Mouse (Mus musculus) ES-Bruce4 (cell line): Measurements from ENCODE around the gene 4933427I04Rik. TPM values are rescaled to one million over a fixed set of nuclear protein-coding genes. Genes with fewer than 3 reads are reported as not detected.

Source experiments
- H3K27ac ChIP-seq: 2 replicates; pipeline ENCODE4 v1.5.1; 2012; ENCODE audit warnings: low read length, inconsistent platforms; ENCODE audit not compliant: insufficient read depth
- H3K27me3 ChIP-seq: 2 replicates; pipeline ENCODE4 v1.6.1; 2012; ENCODE audit warnings: mild to moderate bottlenecking, low read length, inconsistent platforms; ENCODE audit not compliant: control insufficient read depth, poor library complexity, insufficient read depth, severe bottlenecking
- H3K36me3 ChIP-seq: 2 replicates; pipeline ENCODE4 v1.6.1; 2012; ENCODE audit warnings: inconsistent platforms, mild to moderate bottlenecking, low read length, moderate library complexity; ENCODE audit not compliant: control insufficient read depth, poor library complexity, insufficient read depth, severe bottlenecking
- H3K4me1 ChIP-seq: one replicate; pipeline ENCODE4 v1.8.1; 2011; ENCODE audit warnings: low read length; ENCODE audit not compliant: control insufficient read depth, insufficient read depth
- H3K4me3 ChIP-seq: 2 replicates; pipeline ENCODE4 v1.5.1; 2011; ENCODE audit warnings: low read depth, mild to moderate bottlenecking, low read length
- H3K9ac ChIP-seq: 2 replicates; pipeline ENCODE4 v1.6.1; 2012; ENCODE audit warnings: low read depth, mild to moderate bottlenecking, inconsistent platforms; ENCODE audit not compliant: poor library complexity, severe bottlenecking
- H3K9me3 ChIP-seq: replicated peaks from 2 replicates; pipeline ENCODE4 v1.6.1; 2012; ENCODE audit warnings: mild to moderate bottlenecking, low read length, inconsistent platforms; ENCODE audit not compliant: control insufficient read depth, poor library complexity, insufficient read depth, severe bottlenecking
- CTCF ChIP-seq: IDR thresholded peaks from one replicate; pipeline ENCODE4 v1.8.1; 2011; ENCODE audit warnings: low read depth, low read length
- EP300 ChIP-seq: IDR thresholded peaks from 2 replicates; pipeline ENCODE4 v1.6.1; 2011; ENCODE audit warnings: low read depth, low read length; ENCODE audit not compliant: insufficient read depth
- POLR2A ChIP-seq: IDR thresholded peaks from one replicate; pipeline ENCODE4 v1.8.1; 2011; ENCODE audit warnings: low read length; ENCODE audit not compliant: insufficient read depth
- polyA plus RNA-seq: library from polyadenylated mRNA; stranded (reverse); fragments of >200 nt; gene quantifications from 2 replicates; pipeline ENCODE4 v1.2.4, GENCODE M21; 2011; ENCODE audit warnings: low read depth; ENCODE audit not compliant: missing spikeins, insufficient read depth, insufficient read length

4933427I04Rik gene
- polyA plus RNA-seq, 1 experiment, result not detected

DNA sequence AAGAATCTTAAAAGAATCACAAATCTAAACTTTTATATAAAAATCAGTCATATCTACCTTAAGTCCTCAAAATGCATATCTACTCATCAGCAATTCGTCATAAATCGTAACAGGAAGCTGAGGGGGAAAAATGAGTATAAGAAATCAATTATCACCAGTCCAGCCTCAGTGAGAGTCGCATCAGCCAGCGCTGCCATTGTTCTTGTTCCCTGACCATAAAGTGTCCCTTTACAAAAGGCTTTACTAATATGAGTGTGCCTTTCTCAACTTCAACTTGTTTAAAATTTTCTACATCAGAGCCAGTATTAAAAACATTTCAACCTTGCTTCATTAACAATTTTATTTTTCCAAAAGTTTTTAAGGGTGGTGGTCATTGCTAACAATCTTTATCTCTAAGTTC lies 2.6 kb upstream of the 4933427I04Rik start:
- Histone ChIP-seq H3K27ac (no peak overlapping the region), H3K9ac (no peak overlapping the region), H3K4me3 (no peak overlapping the region), H3K27me3 (no peaks in the 10 kb centered on the region), H3K4me1 (no peaks in the 10 kb centered on the region), H3K9me3 (peaks cover 5% of the 10 kb centered on the region; the same call in 1 of the 2 replicates), H3K36me3 (no peaks in the 10 kb centered on the region)
- TF ChIP-seq EP300 (no peak), POLR2A (no peak), CTCF (no peak)

DNA sequence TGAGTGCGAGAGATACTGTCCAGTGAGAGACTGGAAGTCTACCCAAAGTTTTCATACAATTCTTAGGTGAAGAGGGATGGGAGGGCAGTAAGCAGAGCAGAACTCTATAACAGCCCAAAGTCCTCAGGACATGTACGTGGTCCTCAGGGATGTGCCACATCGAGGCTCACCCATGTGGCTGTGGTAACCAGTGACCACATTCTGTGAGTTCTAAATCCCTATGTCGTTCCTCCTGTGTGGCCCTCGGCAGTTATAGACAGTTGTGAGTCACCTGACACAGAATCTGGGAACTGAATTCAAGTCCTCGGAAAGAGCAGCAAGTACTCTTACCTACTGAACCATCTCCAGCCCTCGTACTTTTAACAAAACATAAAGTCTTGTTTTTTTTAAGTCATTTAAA lies 1.4 kb upstream of the 4933427I04Rik start:
- no peaks in the 10 kb centered on the region; the same call in 1 of the 2 replicates for H3K9me3 ChIP-seq
- no peak overlapping the region for H3K4me3 ChIP-seq
- H3K9ac ChIP-seq, result no peak overlapping the region
- H3K27me3 ChIP-seq, result no peaks in the 10 kb centered on the region
- no peaks in the 10 kb centered on the region for H3K4me1 ChIP-seq
- no peaks in the 10 kb centered on the region for H3K36me3 ChIP-seq
- H3K27ac ChIP-seq, result no peak overlapping the region
- TF ChIP-seq POLR2A, result no peak
- no peak for TF ChIP-seq CTCF
- TF ChIP-seq EP300, result no peak

- Histone ChIP-seq H3K4me3 (no peak overlapping the region), H3K27ac (no peak overlapping the region), H3K9me3 (no peaks in the 10 kb centered on the region; the same call in 1 of the 2 replicates), H3K27me3 (no peaks in the 10 kb centered on the region), H3K4me1 (no peaks in the 10 kb centered on the region), H3K9ac (no peak overlapping the region), H3K36me3 (no peaks in the 10 kb centered on the region)
- TF ChIP-seq POLR2A, result no peak
- no peak for TF ChIP-seq CTCF
- TF ChIP-seq EP300, result no peak
Observed at GRCm38 (mm10) chr4:123859803-123860202, 324 bp downstream of the 4933427I04Rik start.

DNA sequence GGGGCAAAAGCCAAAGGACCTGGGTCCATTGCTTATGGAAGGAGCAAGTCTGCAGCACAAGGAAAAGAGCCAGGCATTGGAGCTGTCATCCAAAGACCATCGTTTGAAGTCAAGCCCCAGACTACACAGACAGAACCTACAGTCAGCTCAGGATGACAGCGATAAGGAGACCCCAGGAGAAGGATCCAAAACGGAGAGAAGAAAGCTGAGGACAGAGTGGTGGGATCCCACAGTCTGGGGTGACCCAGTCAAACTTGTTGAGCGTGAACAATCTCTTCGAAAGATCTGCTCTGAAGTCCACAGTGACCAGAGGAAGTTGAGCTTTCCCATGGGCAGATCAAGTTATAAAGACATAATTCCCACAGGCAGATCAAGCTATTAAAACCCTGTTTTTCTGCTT lies 1.1 kb downstream of the 4933427I04Rik start:
- no peak overlapping the region for H3K9ac ChIP-seq
- H3K9me3 ChIP-seq, result no peaks in the 10 kb centered on the region; the same call in 1 of the 2 replicates
- H3K36me3 ChIP-seq, result no peaks in the 10 kb centered on the region
- H3K27ac ChIP-seq, result no peak overlapping the region
- TF ChIP-seq CTCF (no peak), POLR2A (no peak), EP300 (no peak)
- no peaks in the 10 kb centered on the region for H3K4me1 ChIP-seq
- no peaks in the 10 kb centered on the region for H3K27me3 ChIP-seq
- no peak overlapping the region for H3K4me3 ChIP-seq

- TF ChIP-seq POLR2A, result no peak
- no peak for TF ChIP-seq CTCF
- no peak for TF ChIP-seq EP300
- Histone ChIP-seq H3K4me1 (no peaks in the 10 kb centered on the region), H3K36me3 (no peaks in the 10 kb centered on the region), H3K9me3 (no peaks in the 10 kb centered on the region), H3K27me3 (no peaks in the 10 kb centered on the region), H3K4me3 (no peak overlapping the region), H3K9ac (no peak overlapping the region), H3K27ac (no peak overlapping the region)
Observed at GRCm38 (mm10) chr4:123893726-123894125, 34.2 kb downstream of the 4933427I04Rik start.

GRCm38 (mm10) chr4:123894295-123894694 lies 34.8 kb downstream of the 4933427I04Rik start:
- Histone ChIP-seq H3K4me3 (no peak overlapping the region), H3K9me3 (no peaks in the 10 kb centered on the region), H3K4me1 (no peaks in the 10 kb centered on the region), H3K27ac (no peak overlapping the region), H3K9ac (no peak overlapping the region), H3K36me3 (no peaks in the 10 kb centered on the region), H3K27me3 (no peaks in the 10 kb centered on the region)
- no peak for TF ChIP-seq EP300
- no peak for TF ChIP-seq POLR2A
- no peak for TF ChIP-seq CTCF
